Mouse (Mus musculus): ENCODE data around the gene Ifi205.

Ifi205 gene

DNA sequence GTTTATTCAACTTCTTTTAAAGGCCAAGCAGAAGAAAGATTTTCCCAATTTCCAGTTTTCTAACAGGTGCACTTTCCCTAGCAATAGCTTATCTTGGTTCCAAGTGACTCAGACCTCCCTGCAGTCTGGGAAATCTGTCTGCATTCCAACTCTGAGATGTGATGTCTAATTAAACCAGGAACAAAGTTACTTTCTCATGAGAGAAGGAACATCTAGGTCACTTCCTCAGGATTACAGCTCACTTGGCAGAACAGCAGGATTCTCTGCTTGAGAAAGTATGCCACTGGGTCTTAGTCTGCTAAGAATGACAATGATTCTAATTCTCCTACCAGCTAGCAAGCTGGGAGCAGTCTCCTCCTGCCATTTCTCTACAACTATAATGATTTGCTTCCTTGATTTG is 58.5 kb downstream of the Ifi205 start:
- no peak for DNase-seq (ENCODE audit: low read depth)
